Mouse (Mus musculus) hindbrain, embryonic 12.5 days (tissue): ENCODE measurements at regions not wholly inside any gene's neighbourhood (a gene's known extent, or its start where the extent isn't known, plus 50 kb on each side); places are given as distances from the start of the nearest gene placed in this dataset.

Experiments used
- ATAC-seq: fragments of 200-750 bp; cut with Nextera tagmentation; 2 replicates; pipeline ENCODE4 v1.8.0; 2017; ENCODE audit warnings: moderate TSS enrichment; ENCODE audit not compliant: low FRiP score
- H3K27ac ChIP-seq: fragments of 300-500 bp; sonication (generic); 2 replicates; pipeline ENCODE4 v1.5.1; 2016; ENCODE audit warnings: mild to moderate bottlenecking
- H3K27me3 ChIP-seq: fragments of 300-500 bp; sonication (generic); 2 replicates; pipeline ENCODE4 v1.6.1; 2016; ENCODE audit warnings: mild to moderate bottlenecking
- H3K36me3 ChIP-seq: fragments of 300-500 bp; sonication (generic); 2 replicates; pipeline ENCODE4 v1.6.1; 2016; ENCODE audit warnings: mild to moderate bottlenecking
- H3K4me1 ChIP-seq: fragments of 300-500 bp; sonication (generic); 2 replicates; pipeline ENCODE4 v1.6.1; 2016
- H3K4me2 ChIP-seq: fragments of 300-500 bp; sonication (generic); replicated peaks from 2 replicates; pipeline ENCODE4 v1.6.1; 2016; ENCODE audit warnings: mild to moderate bottlenecking
- H3K4me3 ChIP-seq: fragments of 300-500 bp; sonication (generic); 2 replicates; pipeline ENCODE4 v1.5.1; 2016; ENCODE audit warnings: mild to moderate bottlenecking
- H3K9ac ChIP-seq: fragments of 300-500 bp; sonication (generic); 2 replicates; pipeline ENCODE4 v1.6.1; 2016; ENCODE audit warnings: mild to moderate bottlenecking, moderate library complexity
- H3K9me3 ChIP-seq: fragments of 300-500 bp; sonication (generic); replicated peaks from 2 replicates; pipeline ENCODE4 v1.6.1; 2016; ENCODE audit warnings: mild to moderate bottlenecking
- WGBS: fragments of 180-500 bp; shearing (Covaris S2); methylation state at CpG from one replicate; pipeline ENCODE4 v1.1.7; 2016; 5-methylcytosine and 5-hydroxymethylcytosine counted together

DNA sequence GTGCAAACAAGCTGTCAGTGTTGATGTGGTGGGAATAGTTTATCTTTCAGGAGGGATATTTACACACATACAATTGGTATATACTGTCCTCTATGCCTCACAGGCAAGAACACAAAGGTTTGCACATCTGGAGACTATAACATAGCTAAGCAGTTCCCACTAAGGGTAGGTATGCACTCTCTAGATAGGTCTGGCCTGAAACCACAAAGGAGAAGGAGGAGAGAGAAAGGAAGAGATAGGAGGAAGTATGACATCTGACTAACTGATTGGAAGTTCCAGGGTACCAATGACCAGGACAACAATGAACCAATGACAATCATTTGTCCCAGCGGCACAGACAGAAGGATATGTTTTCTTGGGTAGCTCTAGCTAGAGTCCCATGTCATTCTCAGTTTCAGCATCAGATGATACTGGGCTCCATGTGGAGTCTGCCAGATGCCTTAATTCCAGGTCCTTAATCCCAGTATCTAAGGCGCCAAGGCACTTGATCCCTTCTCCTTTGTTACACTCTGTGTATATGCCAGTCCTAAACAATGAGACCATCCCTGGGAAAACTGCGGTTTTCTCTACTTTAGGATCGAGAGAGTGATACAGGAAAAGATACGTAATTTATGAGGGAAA is 168.5 kb downstream of the Cd83 start:
- ATAC-seq, result no peak
- H3K9ac ChIP-seq, result no peak overlapping the region
- no peak overlapping the region for H3K4me2 ChIP-seq
- no peaks in the 10 kb centered on the region; the same call in 1 of the 2 replicates for H3K27me3 ChIP-seq
- no peaks in the 10 kb centered on the region for H3K9me3 ChIP-seq
- no peak overlapping the region for H3K27ac ChIP-seq
- 89% methylated on average over 5 of the region's 5 CpGs for WGBS
- no peaks in the 10 kb centered on the region for H3K36me3 ChIP-seq
- H3K4me1 ChIP-seq, result peaks cover 4% of the 10 kb centered on the region
- no peak overlapping the region for H3K4me3 ChIP-seq

DNA sequence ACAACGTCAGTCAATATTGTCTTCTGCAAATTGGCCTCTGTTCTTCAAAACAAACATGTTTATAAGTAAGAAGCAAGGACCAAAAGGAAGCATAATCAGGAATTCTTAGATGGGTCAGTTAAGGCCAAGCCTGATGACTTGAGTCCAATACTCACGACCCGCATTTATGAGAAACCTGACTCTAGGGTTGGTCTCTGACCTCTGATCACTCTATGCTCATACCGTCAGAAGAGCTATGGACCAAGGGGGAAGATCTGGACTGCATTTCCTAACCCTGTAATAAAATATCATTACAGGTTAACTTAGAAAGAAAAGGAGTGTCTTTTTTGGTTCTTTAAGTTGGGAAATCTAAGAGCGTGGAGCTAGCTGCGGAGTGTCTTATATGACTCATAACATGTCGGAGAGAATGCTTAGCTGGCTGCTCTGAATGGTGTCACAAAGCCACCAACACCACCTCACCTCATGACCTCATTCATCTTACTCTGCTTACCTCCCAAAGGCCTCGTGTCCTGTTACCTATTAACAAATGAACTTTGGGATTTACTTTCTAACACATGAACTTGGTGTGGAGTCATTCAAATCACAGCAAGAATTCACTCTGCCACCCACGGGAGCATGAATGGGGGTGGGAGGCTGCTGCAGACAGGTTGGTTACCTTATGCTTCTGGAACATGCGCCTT is 170.3 kb downstream of the Cd83 start:
- H3K4me1 ChIP-seq, result peaks cover 4% of the 10 kb centered on the region
- H3K27ac ChIP-seq, result no peak overlapping the region
- H3K9me3 ChIP-seq, result no peaks in the 10 kb centered on the region
- no peak overlapping the region for H3K9ac ChIP-seq
- H3K4me3 ChIP-seq, result no peak overlapping the region
- 85% methylated on average over 10 of the region's 10 CpGs for WGBS
- no peaks in the 10 kb centered on the region for H3K36me3 ChIP-seq
- no peak overlapping the region for H3K4me2 ChIP-seq
- no peak for ATAC-seq
- no peaks in the 10 kb centered on the region; the same call in 1 of the 2 replicates for H3K27me3 ChIP-seq

DNA sequence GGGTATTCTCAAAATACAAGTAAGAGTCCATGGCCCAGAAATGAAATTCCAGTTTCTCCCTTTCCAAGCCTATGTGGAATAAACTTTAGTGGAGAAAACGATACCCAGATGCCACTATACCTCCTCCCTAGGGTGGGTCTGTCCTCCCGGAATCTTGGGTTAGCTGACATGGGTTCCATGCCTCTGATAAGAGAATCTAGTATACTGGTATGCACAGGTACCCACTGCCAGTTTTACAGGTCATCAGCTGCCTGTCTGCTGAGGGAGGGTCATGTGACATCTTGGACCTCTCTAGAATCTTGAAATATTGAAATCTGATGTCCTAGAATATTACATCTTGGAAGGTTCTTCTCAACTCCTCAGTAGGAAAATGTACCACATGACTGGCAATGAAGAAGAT is 172.5 kb downstream of the Cd83 start:
- no peak for ATAC-seq
- H3K9ac ChIP-seq, result no peak overlapping the region
- no peak overlapping the region for H3K4me3 ChIP-seq
- no peaks in the 10 kb centered on the region for H3K36me3 ChIP-seq
- H3K9me3 ChIP-seq, result no peaks in the 10 kb centered on the region
- H3K27ac ChIP-seq, result no peak overlapping the region
- no peak overlapping the region for H3K4me2 ChIP-seq
- WGBS, result 91% methylated on average over 2 of the region's 2 CpGs
- H3K27me3 ChIP-seq, result no peaks in the 10 kb centered on the region; the same call in 1 of the 2 replicates
- no peaks in the 10 kb centered on the region for H3K4me1 ChIP-seq

DNA sequence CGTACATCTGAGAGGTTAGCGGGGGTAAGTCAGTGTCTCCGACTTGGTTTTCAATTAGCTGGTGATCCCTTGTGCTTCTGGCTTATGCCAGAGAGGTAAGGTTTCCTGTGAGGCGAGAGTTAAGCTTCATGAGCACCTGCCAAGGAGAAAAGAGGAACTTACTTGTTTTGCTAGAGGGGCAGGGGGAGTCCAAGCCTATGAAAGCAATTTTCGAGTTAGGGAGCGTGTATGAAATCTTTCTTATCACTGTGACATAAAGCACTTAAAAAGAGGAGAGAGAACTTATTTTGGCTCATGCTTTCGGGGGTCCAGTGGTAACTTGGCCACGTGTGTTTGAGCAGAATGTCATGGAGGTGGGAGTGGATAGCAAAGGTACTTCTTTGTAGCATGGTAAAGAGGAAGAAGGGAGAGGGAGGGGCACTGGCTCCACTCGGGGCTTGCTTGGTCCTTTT is 174.6 kb downstream of the Cd83 start:
- WGBS, result 69% methylated on average over 9 of the region's 9 CpGs
- no peak for ATAC-seq
- no peaks in the 10 kb centered on the region for H3K9me3 ChIP-seq
- no peaks in the 10 kb centered on the region; the same call in 1 of the 2 replicates for H3K27me3 ChIP-seq
- H3K9ac ChIP-seq, result no peak overlapping the region
- no peak overlapping the region for H3K4me3 ChIP-seq
- no peak overlapping the region for H3K4me2 ChIP-seq
- H3K4me1 ChIP-seq, result no peaks in the 10 kb centered on the region
- no peak overlapping the region for H3K27ac ChIP-seq
- H3K36me3 ChIP-seq, result no peaks in the 10 kb centered on the region

DNA sequence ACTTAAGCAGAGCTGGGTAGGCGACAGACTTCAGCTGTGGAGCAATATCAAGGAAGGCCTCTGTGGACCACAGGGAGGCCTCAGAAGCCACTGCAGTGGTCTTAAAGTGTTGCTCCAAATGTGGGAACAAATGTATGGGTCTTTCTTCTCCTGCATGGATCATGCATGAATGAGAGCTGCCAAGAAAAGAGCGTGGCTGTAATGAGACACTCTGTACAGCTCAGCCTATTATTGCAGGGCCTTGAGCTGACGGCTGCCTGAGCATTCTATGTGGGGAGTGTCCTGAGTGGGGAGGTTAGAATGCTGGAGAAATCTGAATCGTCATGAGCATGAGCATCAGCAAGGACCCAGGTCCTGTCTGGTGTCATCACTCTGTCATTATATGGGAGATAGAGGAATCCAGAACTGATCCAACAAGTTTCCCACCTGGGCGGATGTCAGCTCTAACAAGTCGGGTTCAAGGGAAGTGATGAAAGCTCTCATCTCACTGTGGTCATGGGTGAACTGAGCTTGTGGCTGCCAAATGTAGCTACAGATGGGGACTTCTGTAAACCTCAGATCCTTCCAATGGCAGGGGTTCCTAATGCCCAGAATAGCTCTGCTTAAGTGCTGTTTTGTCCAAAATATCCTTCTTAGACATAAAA is 176.6 kb downstream of the Cd83 start:
- Histone ChIP-seq H3K9ac (no peak overlapping the region), H3K36me3 (no peaks in the 10 kb centered on the region), H3K27ac (no peak overlapping the region), H3K4me3 (no peak overlapping the region), H3K9me3 (no peaks in the 10 kb centered on the region), H3K4me2 (no peak overlapping the region), H3K4me1 (no peaks in the 10 kb centered on the region), H3K27me3 (no peaks in the 10 kb centered on the region)
- WGBS, result 71% methylated on average over 6 of the region's 6 CpGs
- ATAC-seq, result no peak

DNA sequence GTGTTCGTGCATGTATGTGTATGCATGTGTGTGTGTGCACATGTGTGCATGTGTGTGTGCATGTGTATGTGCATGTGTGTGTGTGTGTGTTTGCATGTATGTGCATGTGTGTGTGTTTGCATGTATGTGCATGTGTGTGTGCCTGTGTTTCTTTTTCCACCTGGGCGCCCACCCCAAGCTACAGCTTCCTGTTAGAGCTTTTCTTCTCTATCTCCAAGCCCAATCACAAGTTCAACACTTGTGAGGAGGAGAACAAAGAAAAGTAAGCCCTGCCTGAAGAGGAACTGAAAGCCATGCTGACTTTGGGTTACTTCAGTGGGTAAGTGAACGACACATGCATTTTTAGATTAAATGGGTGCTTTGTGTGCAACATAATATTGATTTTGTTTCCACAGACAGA is 177.4 kb downstream of the Cd83 start:
- Histone ChIP-seq H3K4me2 (no peak overlapping the region), H3K9ac (no peak overlapping the region), H3K9me3 (no peaks in the 10 kb centered on the region), H3K36me3 (no peaks in the 10 kb centered on the region), H3K27ac (no peak overlapping the region), H3K4me1 (no peaks in the 10 kb centered on the region), H3K27me3 (no peaks in the 10 kb centered on the region), H3K4me3 (no peak overlapping the region)
- no peak for ATAC-seq
- WGBS, result 85% methylated on average over 3 of the region's 3 CpGs

DNA sequence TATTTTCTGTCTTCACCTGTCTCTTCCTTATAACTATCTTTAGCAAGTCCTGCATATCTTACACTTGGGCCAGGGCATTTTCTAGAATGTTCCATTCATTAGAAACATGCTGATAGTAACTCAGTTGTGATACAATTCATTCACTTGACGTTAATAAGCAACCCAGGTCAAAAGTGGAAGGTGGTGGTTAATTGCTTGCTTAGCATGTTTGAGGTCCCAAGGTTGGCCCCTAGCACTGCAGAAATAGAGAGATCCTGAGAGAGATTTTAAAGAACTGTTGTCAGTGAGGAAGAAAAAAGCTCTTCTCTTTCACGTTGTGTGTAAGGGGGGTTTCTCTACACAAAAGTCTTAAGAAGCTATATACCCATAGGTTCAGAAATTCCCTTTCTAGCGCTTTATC is 178.7 kb downstream of the Cd83 start:
- H3K36me3 ChIP-seq, result no peaks in the 10 kb centered on the region
- no peak overlapping the region for H3K4me2 ChIP-seq
- H3K4me3 ChIP-seq, result no peak overlapping the region
- ATAC-seq, result no peak
- no peaks in the 10 kb centered on the region for H3K27me3 ChIP-seq
- 83% methylated on average over 3 of the region's 3 CpGs for WGBS
- no peak overlapping the region for H3K9ac ChIP-seq
- H3K4me1 ChIP-seq, result no peaks in the 10 kb centered on the region
- H3K9me3 ChIP-seq, result no peaks in the 10 kb centered on the region
- H3K27ac ChIP-seq, result no peak overlapping the region

DNA sequence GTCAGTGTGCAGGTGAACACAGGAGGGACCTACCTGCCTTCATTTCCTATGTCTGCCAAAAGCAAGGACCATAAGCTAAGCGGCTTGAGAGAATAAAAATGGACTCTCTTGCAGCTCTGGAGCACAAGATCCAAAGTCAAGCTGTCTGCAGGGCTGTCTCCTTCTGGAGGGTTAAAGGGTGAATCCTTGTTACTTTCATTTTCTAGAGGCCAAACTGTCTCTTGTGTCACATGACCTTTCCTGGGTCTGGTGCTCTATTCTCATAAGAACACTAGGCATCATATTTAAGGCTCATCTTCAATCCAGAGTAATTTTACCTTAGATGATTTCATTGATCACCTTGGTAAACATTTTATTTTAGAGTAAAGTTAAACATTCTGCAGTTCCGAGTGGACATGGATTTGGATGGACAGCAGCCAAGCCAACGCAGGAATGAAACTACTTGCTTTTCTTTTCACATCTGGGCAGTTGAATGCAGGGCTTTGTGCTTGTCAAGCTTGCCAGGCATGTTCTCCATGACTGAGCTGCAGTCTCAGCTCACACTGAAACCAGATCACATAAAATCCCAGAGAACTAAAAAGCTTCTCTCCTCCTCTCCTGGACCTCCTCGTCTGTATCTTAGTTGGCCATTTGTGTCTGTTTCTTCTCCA is 180.8 kb downstream of the Cd83 start:
- Histone ChIP-seq H3K4me1 (no peaks in the 10 kb centered on the region), H3K9ac (no peak overlapping the region), H3K4me3 (no peak overlapping the region), H3K36me3 (no peaks in the 10 kb centered on the region), H3K27ac (no peak overlapping the region), H3K27me3 (no peaks in the 10 kb centered on the region), H3K9me3 (no peaks in the 10 kb centered on the region), H3K4me2 (no peak overlapping the region)
- ATAC-seq, result no peak
- WGBS, result 84% methylated on average over 4 of the region's 4 CpGs

DNA sequence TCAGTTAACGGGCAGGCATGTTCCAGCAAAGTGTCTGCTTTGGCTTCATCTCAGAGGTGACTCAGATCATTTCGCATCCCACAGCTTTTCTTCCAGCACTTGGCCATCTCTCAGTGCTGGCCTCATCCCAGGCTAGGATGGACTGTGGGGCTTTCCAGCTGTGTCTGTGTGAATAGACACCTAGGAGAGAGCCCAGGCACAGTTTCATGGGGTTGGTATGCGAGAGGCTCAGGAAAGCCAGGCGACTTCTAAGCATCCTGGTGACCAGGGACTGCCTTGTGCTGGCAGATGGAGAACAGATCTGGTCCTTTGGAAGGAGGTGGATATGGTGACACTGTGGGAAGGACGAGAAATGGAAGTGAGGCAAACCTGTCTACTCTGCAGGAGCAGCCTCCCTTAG is 182.9 kb downstream of the Cd83 start:
- 75% methylated on average over 5 of the region's 5 CpGs for WGBS
- H3K4me1 ChIP-seq, result no peaks in the 10 kb centered on the region
- H3K27ac ChIP-seq, result no peak overlapping the region
- no peaks in the 10 kb centered on the region for H3K27me3 ChIP-seq
- no peaks in the 10 kb centered on the region for H3K9me3 ChIP-seq
- ATAC-seq, result no peak
- no peak overlapping the region for H3K4me3 ChIP-seq
- no peak overlapping the region for H3K9ac ChIP-seq
- H3K36me3 ChIP-seq, result no peaks in the 10 kb centered on the region
- no peak overlapping the region for H3K4me2 ChIP-seq

DNA sequence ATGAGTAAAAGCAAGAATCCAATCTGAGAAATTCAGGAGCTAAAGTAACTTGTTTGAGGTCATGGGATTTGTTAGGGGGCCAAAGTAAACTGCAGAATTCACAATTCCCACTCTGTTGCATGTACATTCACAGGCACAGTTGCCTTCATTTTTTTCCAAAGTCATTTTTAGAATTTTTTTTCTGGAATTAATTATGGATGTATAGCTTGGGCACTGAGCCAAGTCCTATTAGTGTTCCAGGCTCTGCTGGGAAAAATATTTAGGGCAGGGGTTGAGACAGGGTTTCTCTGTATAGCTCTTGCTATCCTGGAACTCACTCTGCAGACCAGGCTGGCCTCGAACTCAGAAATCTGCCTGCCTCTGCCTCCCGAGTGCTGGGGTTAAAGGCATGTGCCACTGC is 188.3 kb downstream of the Cd83 start:
- 85% methylated on average over 2 of the region's 2 CpGs for WGBS
- H3K9me3 ChIP-seq, result no peaks in the 10 kb centered on the region

DNA sequence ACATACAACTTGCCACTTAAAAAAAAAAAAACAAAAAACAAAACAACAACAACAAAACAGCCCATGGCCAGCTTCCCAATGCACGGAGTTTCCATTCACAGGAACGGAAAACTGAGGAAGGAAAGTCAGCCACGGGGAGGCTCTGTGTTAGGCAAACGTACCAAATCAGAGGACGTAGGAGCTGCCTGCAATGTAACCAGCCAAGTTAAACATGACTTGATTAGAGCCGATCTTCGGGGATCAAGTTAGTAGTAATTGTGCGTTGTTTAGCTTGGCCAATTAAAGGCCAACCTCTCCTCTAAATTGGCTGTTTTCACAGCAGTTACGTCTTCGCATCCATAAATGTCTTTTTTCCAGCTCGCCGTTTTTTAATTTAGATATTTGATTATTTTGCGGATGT is 190.7 kb downstream of the Cd83 start:
- WGBS, result 87% methylated on average over 13 of the region's 13 CpGs
- Histone ChIP-seq H3K27ac (no peak overlapping the region), H3K9me3 (no peaks in the 10 kb centered on the region), H3K4me1 (no peaks in the 10 kb centered on the region), H3K4me3 (no peak overlapping the region), H3K9ac (no peak overlapping the region), H3K36me3 (no peaks in the 10 kb centered on the region), H3K4me2 (no peak overlapping the region), H3K27me3 (no peaks in the 10 kb centered on the region)
- no peak for ATAC-seq

More for the DNA sequence above, 188.3 kb downstream of the Cd83 start:
- no peak overlapping the region for H3K4me2 ChIP-seq
- H3K27me3 ChIP-seq, result no peaks in the 10 kb centered on the region
- no peak overlapping the region for H3K9ac ChIP-seq
- ATAC-seq, result no peak
- H3K4me3 ChIP-seq, result no peak overlapping the region
- no peak overlapping the region for H3K27ac ChIP-seq
- H3K36me3 ChIP-seq, result no peaks in the 10 kb centered on the region
- H3K4me1 ChIP-seq, result no peaks in the 10 kb centered on the region

DNA sequence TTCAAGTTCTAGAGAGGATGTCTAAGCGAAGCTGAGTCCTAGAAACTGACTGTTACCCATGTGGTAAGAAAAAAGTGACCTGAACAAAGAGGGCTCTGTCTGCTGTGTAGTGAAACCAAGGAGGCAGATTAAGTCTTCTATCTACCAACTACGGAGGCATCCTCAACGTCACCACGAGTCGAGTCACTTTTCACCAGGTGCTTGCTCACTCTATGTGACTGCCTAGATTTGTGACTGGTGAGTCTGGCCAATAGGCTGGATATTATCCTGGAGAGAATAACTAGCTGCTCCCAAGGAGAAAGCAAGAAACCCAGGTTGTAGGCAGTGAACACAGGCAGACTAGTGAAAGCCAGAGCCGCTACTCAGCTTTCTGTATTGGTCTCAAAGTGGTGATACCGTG is 191.2 kb downstream of the Cd83 start:
- H3K27ac ChIP-seq, result no peak overlapping the region
- WGBS, result 72% methylated on average over 7 of the region's 7 CpGs
- H3K36me3 ChIP-seq, result no peaks in the 10 kb centered on the region
- ATAC-seq, result no peak
- no peak overlapping the region for H3K4me2 ChIP-seq
- no peaks in the 10 kb centered on the region for H3K4me1 ChIP-seq
- H3K27me3 ChIP-seq, result no peaks in the 10 kb centered on the region
- H3K9ac ChIP-seq, result no peak overlapping the region
- no peaks in the 10 kb centered on the region for H3K9me3 ChIP-seq
- H3K4me3 ChIP-seq, result no peak overlapping the region
